Mouse (Mus musculus) bone marrow macrophage, adult 2 months (primary cell): ENCODE results near the gene Uqcrc2.

Experiments used
- CTCF ChIP-seq: IDR thresholded peaks from 2 replicates; pipeline ENCODE4 v1.5.1; 2012; ENCODE audit warnings: low read depth, mild to moderate bottlenecking, low read length, moderate library complexity
- POLR2A ChIP-seq: IDR thresholded peaks from 2 replicates; pipeline ENCODE4 v1.6.1; 2012; ENCODE audit warnings: mild to moderate bottlenecking, low read depth, low read length, borderline replicate concordance

DNA sequence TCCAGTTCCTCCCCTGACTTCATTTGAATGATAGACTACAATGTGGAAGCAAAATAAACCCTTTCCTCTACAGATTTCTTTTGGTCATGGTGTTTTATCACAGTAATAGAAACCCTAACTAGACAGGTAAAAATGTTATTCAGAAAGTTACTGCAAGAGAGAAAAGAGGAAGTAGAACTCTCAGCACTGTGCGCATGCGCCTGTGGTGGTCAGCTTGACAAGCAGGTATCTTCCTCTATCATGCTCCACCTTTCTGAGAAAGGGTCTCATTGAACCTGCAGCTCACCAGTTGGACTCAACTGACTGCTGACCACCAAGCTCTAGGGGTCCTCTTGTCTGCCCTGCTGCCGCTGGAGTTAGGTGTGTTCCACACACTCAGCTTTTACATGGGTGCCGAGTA lies 27.1 kb downstream of the Uqcrc2 start:
- TF ChIP-seq CTCF, result no peak
- TF ChIP-seq POLR2A, result no peak
